Mouse (Mus musculus) spleen, postnatal 4 days (tissue): ENCODE results near the gene Myh2.

Source experiments
- DNase-seq, 2 experiments: peaks; one replicate each; pipeline ENCODE4 v3.0.0; 2022; ENCODE audit warnings: low spot score in 2 of 2

The Myh2 gene

DNA sequence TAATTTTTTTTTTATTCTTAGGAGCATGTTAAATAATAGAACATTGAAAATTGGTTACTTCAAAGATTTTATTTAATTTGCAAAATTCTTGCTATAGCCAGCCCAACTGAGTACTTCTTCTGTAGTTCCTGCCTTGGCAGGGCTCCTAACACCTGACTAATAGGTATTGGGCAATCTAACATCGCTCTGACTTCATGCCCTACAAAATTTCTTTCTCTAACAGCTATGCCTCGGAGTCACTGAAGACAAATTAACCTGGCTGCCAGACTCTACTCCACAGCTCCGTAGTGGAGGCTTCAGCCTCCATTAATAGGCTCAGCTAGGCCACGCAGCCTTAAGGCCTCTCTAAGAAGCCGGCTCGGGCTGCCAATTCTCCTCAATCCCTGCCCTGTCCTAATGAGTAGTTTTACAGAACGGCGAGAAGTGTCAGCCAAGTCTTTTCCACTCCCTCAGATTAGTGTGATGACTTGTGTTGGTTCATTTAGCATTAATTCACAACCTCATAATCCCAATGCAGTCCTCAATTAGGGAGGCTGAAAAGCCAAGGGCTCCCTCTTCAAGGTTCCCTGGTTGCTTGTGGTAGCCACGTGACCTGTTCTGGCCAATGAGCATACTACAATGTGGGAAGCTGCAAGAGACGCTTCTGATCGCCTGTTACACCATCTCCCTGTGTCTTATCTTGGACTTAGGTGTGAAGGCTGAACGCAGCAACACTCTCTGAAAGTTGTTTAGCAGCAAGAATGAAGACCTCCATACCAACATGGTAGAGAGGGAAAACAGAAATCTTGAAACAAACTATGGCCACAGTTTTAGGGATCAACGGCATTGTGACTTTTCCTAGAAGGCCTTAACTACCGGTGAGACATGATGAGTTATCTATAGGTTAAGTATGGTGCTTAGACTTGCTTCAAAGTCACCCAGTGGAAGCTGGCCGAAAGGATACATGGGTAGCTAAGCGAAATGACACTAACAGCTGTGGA, 18.9 kb upstream of the Myh2 start:
- no peak for DNase-seq

DNA sequence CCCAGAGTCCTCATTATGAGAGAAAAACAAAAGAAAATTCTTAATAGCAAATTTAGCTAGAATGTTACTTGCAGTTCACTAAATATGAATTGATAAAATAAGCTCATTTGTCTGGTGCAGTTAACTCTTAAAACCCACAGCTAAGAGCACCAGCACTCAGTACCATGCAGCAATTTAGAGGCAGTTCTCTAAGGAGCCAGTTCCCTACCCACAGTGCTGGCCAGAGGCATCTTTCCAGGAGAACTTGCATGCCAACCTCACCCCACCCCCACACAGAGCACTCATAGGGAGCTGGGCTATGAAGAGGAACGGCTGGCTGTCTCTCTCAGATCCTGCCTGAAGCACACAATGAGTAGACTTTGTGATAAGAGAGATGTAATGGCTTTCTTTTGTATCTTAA, 17.7 kb upstream of the Myh2 start:
- DNase-seq, result no peak

DNA sequence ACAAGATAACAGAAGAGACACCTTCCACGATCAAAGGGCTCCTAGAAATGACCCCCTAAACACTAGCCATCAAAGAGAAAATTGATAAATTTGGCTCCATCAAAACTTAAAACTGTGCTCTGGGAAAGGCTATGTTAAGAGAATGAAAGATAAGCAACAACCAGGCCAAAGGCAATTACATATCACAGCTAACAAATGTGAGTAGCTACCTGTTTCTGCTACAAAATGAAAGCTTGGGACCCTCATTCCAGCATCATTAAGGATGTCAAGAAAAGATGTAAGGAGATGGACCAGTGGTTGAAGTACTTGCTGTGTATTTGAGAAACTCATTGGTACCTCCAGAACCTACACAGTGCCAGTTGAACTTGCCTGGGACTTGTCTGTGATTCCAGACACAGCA, 17.0 kb upstream of the Myh2 start:
- no peak for DNase-seq

GRCm38 (mm10) chr11:67155650-67156049, 15.2 kb upstream of the Myh2 start:
- DNase-seq, result no peak

DNA sequence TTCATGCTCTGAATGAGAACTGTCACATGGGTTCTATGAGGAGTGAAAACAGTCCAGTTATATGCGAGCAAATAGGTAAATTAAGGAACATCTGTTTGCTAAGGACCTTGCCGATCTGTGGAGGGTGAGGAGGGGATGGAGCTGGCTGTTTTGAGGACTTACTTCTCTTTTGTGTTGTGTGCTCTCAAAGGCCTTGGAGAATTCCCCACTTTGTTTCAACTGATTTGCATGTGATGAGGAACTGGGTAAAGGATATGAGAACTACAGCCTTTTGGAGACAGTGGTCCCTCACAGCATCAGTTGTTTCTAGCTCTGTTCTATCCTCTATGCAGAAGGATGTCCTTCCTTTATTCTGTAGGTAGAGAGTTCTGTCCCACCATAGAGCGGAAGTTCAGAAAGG, 10.7 kb upstream of the Myh2 start:
- no peak for DNase-seq

GRCm38 (mm10) chr11:67163701-67164100, 7.1 kb upstream of the Myh2 start:
- no peak for DNase-seq

DNA sequence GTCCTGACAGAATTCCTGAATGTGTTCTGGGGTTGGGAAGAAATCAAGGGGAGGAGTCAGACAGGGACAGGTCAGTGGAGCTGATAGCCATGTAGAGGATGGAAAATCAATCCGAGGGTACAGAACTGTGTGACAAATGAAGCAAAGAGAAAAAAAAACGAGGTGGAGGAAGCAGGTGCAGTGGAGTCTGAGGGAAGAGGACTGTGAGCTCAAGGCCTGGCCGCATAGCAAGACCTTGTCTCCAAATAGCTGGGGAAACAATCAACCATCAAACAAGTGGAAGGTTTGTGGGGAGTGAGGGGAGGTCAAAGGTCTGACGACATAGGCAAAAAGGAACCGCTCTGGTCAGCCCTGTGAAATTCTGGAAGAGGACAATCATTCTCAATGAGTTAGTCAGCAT, 6.0 kb upstream of the Myh2 start:
- no peak for DNase-seq

DNA sequence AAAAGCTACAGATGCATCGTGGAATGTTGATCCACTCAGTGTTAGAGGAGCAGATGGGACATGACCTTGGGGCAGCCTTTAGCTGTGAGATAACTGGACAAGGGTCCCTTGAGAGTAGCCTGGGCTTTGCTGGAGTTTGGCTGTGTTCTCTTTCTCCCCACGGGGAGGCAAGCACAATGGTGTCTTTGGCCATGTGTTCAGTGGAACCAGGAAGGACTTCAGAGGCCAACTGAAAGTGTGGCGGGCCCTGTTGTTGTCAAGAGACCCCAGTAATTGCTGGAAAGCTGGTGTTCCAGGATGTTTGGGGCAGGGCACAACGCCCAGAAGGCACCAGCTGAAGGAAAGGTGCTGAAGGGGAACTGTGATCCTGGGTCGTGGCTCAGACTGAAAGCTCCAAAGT, 1.5 kb upstream of the Myh2 start:
- no peak for DNase-seq

DNA sequence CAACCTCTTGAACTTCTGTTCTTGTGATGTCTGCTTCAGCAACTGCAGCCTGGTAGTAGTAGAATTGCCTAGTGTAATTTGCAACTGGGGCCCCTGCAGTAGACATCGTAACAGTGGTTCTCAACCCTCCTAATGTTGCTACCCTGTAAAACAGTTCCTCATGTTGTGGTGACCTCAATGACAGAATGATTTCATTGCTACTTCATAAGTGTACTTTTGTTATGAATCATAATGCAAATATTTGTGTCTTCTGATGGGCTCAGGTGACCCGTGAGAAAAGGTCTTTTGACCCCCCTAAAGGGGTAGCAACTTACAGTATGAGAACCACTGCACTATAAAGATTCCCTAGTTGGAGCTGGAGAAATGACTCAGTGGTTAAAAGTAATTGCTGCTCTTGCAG, 1.6 kb downstream of the Myh2 start:
- no peak for DNase-seq

DNA sequence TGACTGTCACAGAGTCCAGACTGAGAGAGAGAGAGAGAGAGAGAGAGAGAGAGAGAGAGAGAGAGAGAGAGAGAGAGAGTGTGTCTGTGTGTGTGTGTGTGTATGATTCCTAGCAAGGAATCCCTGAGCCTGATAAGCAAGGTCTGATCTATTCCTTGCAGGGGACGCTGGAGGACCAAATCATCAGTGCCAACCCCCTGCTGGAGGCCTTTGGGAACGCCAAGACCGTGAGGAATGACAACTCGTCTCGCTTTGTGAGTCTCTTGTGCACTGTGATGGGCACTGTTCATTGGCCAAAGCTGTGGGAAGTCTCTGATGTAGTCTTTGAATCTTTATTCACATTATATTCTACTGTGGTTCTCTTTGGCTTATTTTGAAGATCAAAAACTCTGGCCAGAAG, 5.5 kb downstream of the Myh2 start:
- no peak for DNase-seq

- DNase-seq, result no peak
Measured at GRCm38 (mm10) chr11:67190316-67190715, 19.5 kb downstream of the Myh2 start.

DNA sequence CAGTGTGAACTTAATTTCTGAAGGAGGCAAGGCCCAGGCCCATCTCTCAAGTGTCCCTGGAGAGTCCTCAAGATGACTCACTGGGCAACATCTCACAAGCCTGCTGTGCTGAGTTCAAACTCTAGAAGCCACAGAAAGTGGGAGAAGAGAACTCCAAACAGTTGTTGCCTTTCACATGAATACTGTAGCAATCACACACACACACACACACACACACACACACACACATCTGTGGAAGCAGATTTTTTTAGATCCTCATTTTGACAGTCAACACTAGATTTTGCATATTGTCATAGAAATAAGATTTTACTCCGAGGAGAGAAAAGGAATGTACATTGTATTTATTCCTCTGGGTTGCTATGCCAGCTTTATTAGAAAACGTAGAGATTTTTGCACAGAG, 20.0 kb downstream of the Myh2 start:
- no peak for DNase-seq

- no peak for DNase-seq
Measured at GRCm38 (mm10) chr11:67191496-67191895, 20.7 kb downstream of the Myh2 start.

DNA sequence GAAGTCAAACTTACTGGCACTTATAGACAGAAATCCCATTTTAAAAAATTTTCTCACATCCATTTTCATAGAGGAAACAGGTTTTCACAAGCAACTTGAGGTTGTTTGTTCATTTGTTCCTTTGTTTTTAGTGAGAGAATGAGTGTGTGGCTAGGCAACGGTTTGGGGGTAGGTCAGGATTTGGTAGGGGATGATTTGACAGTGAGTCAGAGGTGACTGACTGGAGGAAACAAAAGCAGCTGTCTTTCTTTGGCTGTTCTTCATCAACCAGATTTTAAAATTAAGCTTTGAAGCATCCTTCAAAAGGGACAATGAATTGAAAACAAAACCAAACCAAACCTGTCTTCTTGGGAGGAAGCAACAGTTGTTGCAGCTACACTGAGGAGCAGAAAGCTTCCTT, 28.5 kb downstream of the Myh2 start:
- DNase-seq, result no peak

DNA sequence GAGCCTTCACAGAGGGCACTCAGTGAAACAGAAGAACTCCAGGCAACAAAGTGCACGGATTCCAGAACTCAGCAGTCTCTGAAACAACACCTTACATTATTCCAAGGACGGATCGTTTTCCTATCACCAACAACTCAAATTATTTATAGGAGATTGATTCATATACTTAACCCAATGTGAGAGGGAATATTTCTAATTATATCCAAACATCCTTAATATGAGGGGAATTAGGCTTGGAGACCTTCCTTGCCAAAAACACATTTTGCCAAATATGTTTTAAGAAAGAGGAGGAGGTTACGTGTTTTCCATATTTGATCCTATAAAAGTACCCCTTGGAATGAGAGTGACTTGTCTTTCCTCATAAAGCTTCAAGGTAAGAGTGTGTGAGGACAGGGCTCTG, 28.9 kb downstream of the Myh2 start, which contains the start of gene Myh1:
Gene Myh1 (plus strand): TSS at position 301 of the 400 bp plus-strand sequence.
- no peak for DNase-seq

- DNase-seq, result no peak
Measured at GRCm38 (mm10) chr11:67204766-67205165, 33.9 kb downstream of the Myh2 start.

- no peak for DNase-seq
Measured at GRCm38 (mm10) chr11:67221803-67222202, 51.0 kb downstream of the Myh2 start.

DNA sequence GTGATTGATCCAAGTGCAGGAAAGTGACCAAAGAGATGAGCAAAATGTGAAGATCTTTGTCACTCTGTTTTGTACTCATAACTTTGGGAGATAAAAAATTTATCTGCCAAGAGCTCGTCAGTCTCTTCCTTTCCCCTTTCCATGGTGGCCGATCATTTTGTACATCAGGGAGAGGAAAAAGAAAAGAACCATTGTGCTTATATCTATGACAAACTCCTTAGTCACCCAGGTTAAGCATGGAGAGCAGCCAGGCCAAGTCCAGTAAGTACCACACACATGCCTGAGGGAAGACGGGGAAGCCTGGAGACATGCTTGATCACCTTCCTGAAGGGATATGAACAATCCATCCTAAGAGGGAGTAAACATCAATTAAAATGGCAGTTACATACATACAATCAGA, 53.6 kb downstream of the Myh2 start:
- no peak for DNase-seq

DNA sequence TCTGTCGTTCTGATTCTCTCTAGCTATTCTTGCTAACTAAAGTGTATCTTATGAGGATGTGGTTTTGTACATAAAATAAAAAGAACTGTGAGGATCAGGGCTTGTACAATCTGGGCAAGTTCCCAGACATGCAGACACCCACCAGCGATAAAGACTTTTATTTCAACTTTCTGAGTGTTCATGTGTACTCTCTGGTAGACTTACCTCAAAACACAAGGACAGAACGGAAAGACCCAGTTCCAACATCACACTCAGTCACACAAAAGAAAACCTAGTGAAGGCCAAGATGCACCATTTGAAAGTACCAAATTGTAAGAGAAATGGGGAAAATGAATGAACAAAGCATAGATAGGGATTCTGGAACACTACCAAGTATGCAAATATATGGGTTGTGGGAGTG, 57.9 kb downstream of the Myh2 start:
- DNase-seq, result no peak

GRCm38 (mm10) chr11:67229166-67229565, 58.3 kb downstream of the Myh2 start:
- no peak for DNase-seq

DNA sequence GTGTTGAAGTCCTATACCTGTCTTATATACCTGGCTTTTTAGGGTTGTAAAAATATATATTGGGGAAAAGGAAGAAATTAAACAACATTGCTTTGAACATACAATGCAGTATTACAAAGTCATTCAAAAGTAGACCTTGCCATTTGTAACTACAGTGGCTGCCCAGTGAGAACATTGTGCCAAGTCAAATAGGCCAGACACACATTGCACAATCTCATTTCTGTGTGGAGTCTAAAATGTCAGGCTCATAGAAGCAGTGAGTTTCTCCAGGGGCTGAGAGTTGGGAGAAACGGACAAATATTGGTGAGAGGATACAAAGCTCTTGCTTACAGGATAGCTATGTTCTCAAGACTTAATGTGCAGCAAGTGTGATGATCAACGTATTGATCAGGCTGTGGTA, 59.1 kb downstream of the Myh2 start:
- DNase-seq, result no peak

- no peak for DNase-seq
Measured at GRCm38 (mm10) chr11:67235639-67236358, 65.0 kb downstream of the Myh2 start.

GRCm38 (mm10) chr11:67236799-67237198, 66.0 kb downstream of the Myh2 start:
- no peak for DNase-seq
